In genomic region chr17:68837013-68837858, GRCm38 (mm10) we compare ENCODE assay signal across 8 mouse cellular contexts. TPM values are rescaled to one million over a fixed set of nuclear protein-coding genes. Genes with fewer than 3 reads are reported as not detected.
DNase-seq lines count a peak whose midpoint lies in the region; ATAC-seq lines count a peak whose summit lies in the region.

No protein-coding gene starts in this region.

- peak overlapping the region; percentile 33 for H3K27ac ChIP-seq in forebrain, embryonic 16.5 days (ENCODE audit: low read length)
- H3K27ac ChIP-seq in hindbrain, embryonic 11.5 days (ENCODE audit: low read depth, low read length): no peak overlapping the region
- peak overlapping the region; percentile 22; the same call in 1 of the 2 replicates for H3K27ac ChIP-seq in neural tube, embryonic 14.5 days (ENCODE audit: low read depth, low read length)

- peak overlapping the region; percentile 69 for H3K4me3 ChIP-seq in forebrain, embryonic 16.5 days (replicated peaks; ENCODE audit: low read length)
- peak overlapping the region; percentile 63 for H3K4me3 ChIP-seq in hindbrain, embryonic 11.5 days (ENCODE audit: low read depth, low read length)
- H3K4me3 ChIP-seq in neural tube, embryonic 14.5 days (ENCODE audit: low read depth, low read length): peak overlapping the region; percentile 72

- H3K9ac ChIP-seq in forebrain, embryonic 16.5 days (replicated peaks; ENCODE audit: low read depth, low read length): peak overlapping the region; percentile 81
- peak overlapping the region; percentile 72 for H3K9ac ChIP-seq in hindbrain, embryonic 11.5 days (ENCODE audit: low read depth, low read length)
- peak overlapping the region; percentile 66 for H3K9ac ChIP-seq in neural tube, embryonic 14.5 days (replicated peaks; ENCODE audit: low read depth, low read length)

- DNase-seq in cerebellum, adult 8-10 months: peak; percentile 13
- DNase-seq in cerebellum, adult 9-10 months: no peak
- peak; percentile 41 to 60 for DNase-seq in adrenal gland, postnatal 36 days
- DNase-seq in hindbrain, embryonic 11.5 days (ENCODE audit: low spot score): peak; percentile 82
- peak; percentile 75 to 76 for DNase-seq in left cerebral cortex, postnatal 36 days (ENCODE audit: low spot score in 2 of 2)

- intact Hi-C loops in left cerebral cortex, postnatal 36 days (cut with DNase I): loop anchor here (5.0 to 10.0 kb wide), 3 partner anchors 80 to 412 kb away; no protein-coding TSS in a partner anchor

- peaks cover 34% of the 10 kb centered on the region for H3K4me1 ChIP-seq in forebrain, embryonic 16.5 days (replicated peaks; ENCODE audit: control insufficient read depth, insufficient read depth, low read length)
- H3K4me1 ChIP-seq in hindbrain, embryonic 11.5 days (replicated peaks; ENCODE audit: control insufficient read depth, insufficient read depth, low read length): peaks cover 7% of the 10 kb centered on the region
- H3K4me1 ChIP-seq in neural tube, embryonic 14.5 days (ENCODE audit: control insufficient read depth, insufficient read depth, low read length): peaks cover 15% of the 10 kb centered on the region

- WGBS in forebrain, embryonic 16.5 days: under 1% methylated on average over 66 of the region's 72 CpGs
- under 1% methylated on average over 57 of the region's 72 CpGs for WGBS in hindbrain, embryonic 11.5 days
- WGBS in neural tube, embryonic 14.5 days: under 1% methylated on average over 62 of the region's 72 CpGs

- peak overlapping the region; percentile 89 for H3K4me2 ChIP-seq in forebrain, embryonic 16.5 days (ENCODE audit: low read length)
- peak overlapping the region; percentile 81 for H3K4me2 ChIP-seq in hindbrain, embryonic 11.5 days (replicated peaks; ENCODE audit: low read depth, low read length)
- H3K4me2 ChIP-seq in neural tube, embryonic 14.5 days (ENCODE audit: low read depth, low read length): peak overlapping the region; percentile 85

- no peaks in the 10 kb centered on the region for H3K9me3 ChIP-seq in forebrain, embryonic 16.5 days (ENCODE audit: control insufficient read depth, low read length)
- no peaks in the 10 kb centered on the region for H3K9me3 ChIP-seq in hindbrain, embryonic 11.5 days (ENCODE audit: control insufficient read depth, low read length)
- no peaks in the 10 kb centered on the region for H3K9me3 ChIP-seq in neural tube, embryonic 14.5 days (ENCODE audit: control insufficient read depth, low read length)

- peak; percentile 73 for ATAC-seq in forebrain, embryonic 16.5 days
- peak; percentile 85 for ATAC-seq in hindbrain, embryonic 11.5 days (ENCODE audit: low FRiP score)
- ATAC-seq in neural tube, embryonic 14.5 days (ENCODE audit: low read depth): peak; percentile 79
- ATAC-seq in erythroblast, adult 5-6 weeks (replicated peaks; ENCODE audit: low FRiP score, poor library complexity, severe bottlenecking): no peak

- H3K36me3 ChIP-seq in forebrain, embryonic 16.5 days (ENCODE audit: control insufficient read depth, insufficient read depth): no peaks in the 10 kb centered on the region
- H3K36me3 ChIP-seq in hindbrain, embryonic 11.5 days (ENCODE audit: control insufficient read depth, insufficient read depth, low read length): no peaks in the 10 kb centered on the region
- H3K36me3 ChIP-seq in neural tube, embryonic 14.5 days (ENCODE audit: control insufficient read depth, insufficient read depth, low read length): no peaks in the 10 kb centered on the region

- peaks cover 12% of the 10 kb centered on the region for H3K27me3 ChIP-seq in forebrain, embryonic 16.5 days (replicated peaks; ENCODE audit: control insufficient read depth, insufficient read depth, low read length)
- H3K27me3 ChIP-seq in hindbrain, embryonic 11.5 days (ENCODE audit: control insufficient read depth, insufficient read depth, low read length): peaks cover 25% of the 10 kb centered on the region
- peaks cover 5% of the 10 kb centered on the region for H3K27me3 ChIP-seq in neural tube, embryonic 14.5 days (ENCODE audit: control insufficient read depth, insufficient read depth, low read length)

RNA-seq across cellular contexts. Expression of gene Tmem200c, which starts 10.8 kb away (rescaled TPM):
- under 1 TPM; 0.53 to 0.66 TPM for total RNA-seq in adrenal gland, postnatal 36 days (2021)
- 2.1 and 2.4 TPM in 2 replicates for polyA plus RNA-seq in forebrain, embryonic 16.5 days (2015; fragmentation: Nextera tagmentation; extraction: Ambion mirVana)
- polyA plus RNA-seq in hindbrain, embryonic 11.5 days (2014; fragmentation: Nextera tagmentation; extraction: Ambion mirVana): 2.0 and 2.2 TPM in 2 replicates
- 10 to 100 TPM; 20.0 to 20.3 TPM for total RNA-seq in left cerebral cortex, postnatal 36 days (2021)
- 3.3 and 4.0 TPM in 2 replicates for polyA plus RNA-seq in neural tube, embryonic 14.5 days (2014; fragmentation: Nextera tagmentation; extraction: Ambion mirVana)
- total RNA-seq in erythroblast, adult 5-6 weeks (2015; ENCODE audit: low replicate concordance): not detected in 2 replicates
- total RNA-seq in erythroblast, adult 5-6 weeks (2017; ENCODE audit: low replicate concordance): not detected in 2 replicates

Comparison
In these comparisons a context has a peak if more than half of its experiments do, and no peak if none do; other contexts are left out.
1. RNA of gene Tmem200c, which starts 10.8 kb away (total RNA-seq): 20.0 to 20.3 TPM in left cerebral cortex, postnatal 36 days; 0.53 to 0.66 TPM in adrenal gland, postnatal 36 days and not detected in erythroblast, adult 5-6 weeks; every median in the first group is over 10 times any median in the second.
2. Peak in every context shown above with its lines, with median percentiles within 50 percentile points of each other: H3K4me2 ChIP-seq, H3K4me3 ChIP-seq and H3K9ac ChIP-seq.